Mouse (Mus musculus): Measurements from ENCODE around the gene Pitx2. TPM values are rescaled to one million over a fixed set of nuclear protein-coding genes. Genes with fewer than 3 reads are reported as not detected.

Gene Pitx2
- polyA plus RNA-seq, 1 experiment from 2014 or later = 37.7 TPM

GRCm38 (mm10) chr3:129204441-129205313 is 5.0 kb downstream of the Pitx2 start:
- peak overlapping the region; percentile 49 for H3K4me3 ChIP-seq (ENCODE audit: low read depth, low read length)
- peak overlapping the region; percentile 66 for H3K9ac ChIP-seq (ENCODE audit: low read depth, low read length)
- DNase-seq (ENCODE audit: low spot score) (peak; percentile 93), ATAC-seq (ENCODE audit: low read depth) (peak; percentile 94)
- H3K4me2 ChIP-seq (ENCODE audit: low read depth, low read length) = peak overlapping the region; percentile 88
- peaks cover 6% of the 10 kb centered on the region; the same call in 1 of the 2 replicates for H3K4me1 ChIP-seq (ENCODE audit: control insufficient read depth, insufficient read depth, low read length)
- peak overlapping the region; percentile 18; the same call in 1 of the 2 replicates for H3K27ac ChIP-seq (replicated peaks; ENCODE audit: low read depth, low read length)
- H3K27me3 ChIP-seq (replicated peaks; ENCODE audit: control insufficient read depth, insufficient read depth, low read length) = peaks cover 96% of the 10 kb centered on the region
- no peaks in the 10 kb centered on the region for H3K9me3 ChIP-seq (ENCODE audit: control insufficient read depth, low read length)
- WGBS = 1% methylated on average over 39 of the region's 48 CpGs
- no peaks in the 10 kb centered on the region for H3K36me3 ChIP-seq (ENCODE audit: control insufficient read depth, insufficient read depth, low read length)

GRCm38 (mm10) chr3:129205481-129206175 is 6.0 kb downstream of the Pitx2 start:
- Histone ChIP-seq H3K4me1 (ENCODE audit: control insufficient read depth, insufficient read depth, low read length) (peaks cover 6% of the 10 kb centered on the region; the same call in 1 of the 2 replicates), H3K9me3 (ENCODE audit: control insufficient read depth, low read length) (no peaks in the 10 kb centered on the region), H3K4me3 (ENCODE audit: low read depth, low read length) (peak overlapping the region; percentile 13), H3K9ac (ENCODE audit: low read depth, low read length) (peak overlapping the region; percentile 45; the same call in 1 of the 2 replicates), H3K27me3 (replicated peaks; ENCODE audit: control insufficient read depth, insufficient read depth, low read length) (peaks cover 96% of the 10 kb centered on the region), H3K4me2 (ENCODE audit: low read depth, low read length) (peak overlapping the region; percentile 88), H3K36me3 (ENCODE audit: control insufficient read depth, insufficient read depth, low read length) (no peaks in the 10 kb centered on the region), H3K27ac (replicated peaks; ENCODE audit: low read depth, low read length) (no peak overlapping the region)
- peak; percentile 4 for DNase-seq (ENCODE audit: low spot score)
- ATAC-seq (ENCODE audit: low read depth) = no peak
- WGBS = 9% methylated on average over 18 of the region's 18 CpGs

GRCm38 (mm10) chr3:129206776-129207175 is 7.1 kb downstream of the Pitx2 start:
- ATAC-seq (ENCODE audit: low read depth) (no peak), DNase-seq (ENCODE audit: low spot score) (peak; percentile 1)
- Histone ChIP-seq H3K27ac (replicated peaks; ENCODE audit: low read depth, low read length) (no peak overlapping the region), H3K9me3 (ENCODE audit: control insufficient read depth, low read length) (no peaks in the 10 kb centered on the region), H3K4me3 (ENCODE audit: low read depth, low read length) (peak overlapping the region; percentile 16), H3K4me1 (ENCODE audit: control insufficient read depth, insufficient read depth, low read length) (peaks cover 6% of the 10 kb centered on the region; the same call in 1 of the 2 replicates), H3K36me3 (ENCODE audit: control insufficient read depth, insufficient read depth, low read length) (no peaks in the 10 kb centered on the region), H3K9ac (ENCODE audit: low read depth, low read length) (peak overlapping the region; percentile 32), H3K27me3 (replicated peaks; ENCODE audit: control insufficient read depth, insufficient read depth, low read length) (peaks cover 99% of the 10 kb centered on the region), H3K4me2 (ENCODE audit: low read depth, low read length) (peak overlapping the region; percentile 44)
- WGBS = 7% methylated on average over 13 of the region's 13 CpGs

- Histone ChIP-seq H3K36me3 (ENCODE audit: control insufficient read depth, insufficient read depth, low read length) (no peaks in the 10 kb centered on the region), H3K27ac (replicated peaks; ENCODE audit: low read depth, low read length) (no peak overlapping the region), H3K9me3 (ENCODE audit: control insufficient read depth, low read length) (no peaks in the 10 kb centered on the region), H3K27me3 (replicated peaks; ENCODE audit: control insufficient read depth, insufficient read depth, low read length) (peaks cover 99% of the 10 kb centered on the region), H3K4me3 (ENCODE audit: low read depth, low read length) (peak overlapping the region; percentile 16), H3K9ac (ENCODE audit: low read depth, low read length) (peak overlapping the region; percentile 32; the same call in 1 of the 2 replicates), H3K4me1 (ENCODE audit: control insufficient read depth, insufficient read depth, low read length) (peaks cover 6% of the 10 kb centered on the region; the same call in 1 of the 2 replicates), H3K4me2 (ENCODE audit: low read depth, low read length) (peak overlapping the region; percentile 44)
- DNase-seq (ENCODE audit: low spot score) (peak; percentile 6), ATAC-seq (ENCODE audit: low read depth) (no peak)
- 6% methylated on average over 24 of the region's 24 CpGs for WGBS
These were observed 7.8 kb downstream of the Pitx2 start for GRCm38 (mm10) chr3:129207231-129208030.

- no peak overlapping the region for H3K9ac ChIP-seq (ENCODE audit: low read depth, low read length)
- DNase-seq (ENCODE audit: low spot score) (no peak), ATAC-seq (ENCODE audit: low read depth) (no peak)
- no peaks in the 10 kb centered on the region for H3K36me3 ChIP-seq (ENCODE audit: control insufficient read depth, insufficient read depth, low read length)
- H3K4me1 ChIP-seq (ENCODE audit: control insufficient read depth, insufficient read depth, low read length) = peaks cover 1% of the 10 kb centered on the region; the same call in 1 of the 2 replicates
- WGBS = 11% methylated on average over 7 of the region's 7 CpGs
- H3K9me3 ChIP-seq (ENCODE audit: control insufficient read depth, low read length) = no peaks in the 10 kb centered on the region
- H3K4me3 ChIP-seq (ENCODE audit: low read depth, low read length) = peak overlapping the region; percentile 16; the same call in 1 of the 2 replicates
- H3K27ac ChIP-seq (replicated peaks; ENCODE audit: low read depth, low read length) = no peak overlapping the region
- H3K27me3 ChIP-seq (replicated peaks; ENCODE audit: control insufficient read depth, insufficient read depth, low read length) = peaks cover 99% of the 10 kb centered on the region
- H3K4me2 ChIP-seq (ENCODE audit: low read depth, low read length) = peak overlapping the region; percentile 44
These were observed 8.3 kb downstream of the Pitx2 start for GRCm38 (mm10) chr3:129208031-129208380.

- 13% methylated on average over 10 of the region's 10 CpGs for WGBS
- no peaks in the 10 kb centered on the region for H3K4me1 ChIP-seq (ENCODE audit: control insufficient read depth, insufficient read depth, low read length)
- no peaks in the 10 kb centered on the region for H3K36me3 ChIP-seq (ENCODE audit: control insufficient read depth, insufficient read depth, low read length)
- no peak overlapping the region for H3K27ac ChIP-seq (replicated peaks; ENCODE audit: low read depth, low read length)
- DNase-seq (ENCODE audit: low spot score) = peak; percentile 0
- ATAC-seq (ENCODE audit: low read depth) = no peak
- H3K27me3 ChIP-seq (replicated peaks; ENCODE audit: control insufficient read depth, insufficient read depth, low read length) = peaks cover 99% of the 10 kb centered on the region
- H3K4me2 ChIP-seq (ENCODE audit: low read depth, low read length) = no peak overlapping the region
- H3K9me3 ChIP-seq (ENCODE audit: control insufficient read depth, low read length) = no peaks in the 10 kb centered on the region
- H3K9ac ChIP-seq (ENCODE audit: low read depth, low read length) = no peak overlapping the region
- no peak overlapping the region for H3K4me3 ChIP-seq (ENCODE audit: low read depth, low read length)
These were observed 8.7 kb downstream of the Pitx2 start for GRCm38 (mm10) chr3:129208421-129208820.

- no peaks in the 10 kb centered on the region for H3K4me1 ChIP-seq (ENCODE audit: control insufficient read depth, insufficient read depth, low read length)
- H3K4me3 ChIP-seq (ENCODE audit: low read depth, low read length) = no peak overlapping the region
- ATAC-seq (ENCODE audit: low read depth) (no peak), DNase-seq (ENCODE audit: low spot score) (no peak)
- 8% methylated on average over 4 of the region's 4 CpGs for WGBS
- no peak overlapping the region for H3K27ac ChIP-seq (replicated peaks; ENCODE audit: low read depth, low read length)
- no peak overlapping the region for H3K4me2 ChIP-seq (ENCODE audit: low read depth, low read length)
- no peak overlapping the region for H3K9ac ChIP-seq (ENCODE audit: low read depth, low read length)
- no peaks in the 10 kb centered on the region for H3K9me3 ChIP-seq (ENCODE audit: control insufficient read depth, low read length)
- H3K36me3 ChIP-seq (ENCODE audit: control insufficient read depth, insufficient read depth, low read length) = no peaks in the 10 kb centered on the region
- H3K27me3 ChIP-seq (replicated peaks; ENCODE audit: control insufficient read depth, insufficient read depth, low read length) = peaks cover 99% of the 10 kb centered on the region
These were observed 9.6 kb downstream of the Pitx2 start for GRCm38 (mm10) chr3:129209266-129209665.

- H3K36me3 ChIP-seq (ENCODE audit: control insufficient read depth, insufficient read depth, low read length) = no peaks in the 10 kb centered on the region
- DNase-seq (ENCODE audit: low spot score) (no peak), ATAC-seq (ENCODE audit: low read depth) (no peak)
- 10% methylated on average over 4 of the region's 4 CpGs for WGBS
- no peak overlapping the region for H3K27ac ChIP-seq (replicated peaks; ENCODE audit: low read depth, low read length)
- peaks cover 99% of the 10 kb centered on the region for H3K27me3 ChIP-seq (replicated peaks; ENCODE audit: control insufficient read depth, insufficient read depth, low read length)
- H3K4me2 ChIP-seq (ENCODE audit: low read depth, low read length) = no peak overlapping the region
- 0 out of 2 replicates have a peak, but pooled peaks cover 4% of the 10 kb centered on the region for H3K4me1 ChIP-seq (ENCODE audit: control insufficient read depth, insufficient read depth, low read length)
- H3K9me3 ChIP-seq (ENCODE audit: control insufficient read depth, low read length) = no peaks in the 10 kb centered on the region
- no peak overlapping the region for H3K9ac ChIP-seq (ENCODE audit: low read depth, low read length)
- no peak overlapping the region for H3K4me3 ChIP-seq (ENCODE audit: low read depth, low read length)
These were observed 10.1 kb downstream of the Pitx2 start for GRCm38 (mm10) chr3:129209771-129210170.

Data from embryonic facial prominence, embryonic 14.5 days (tissue).